Mouse (Mus musculus): Measurements from ENCODE around the gene Ccdc62.

DNA sequence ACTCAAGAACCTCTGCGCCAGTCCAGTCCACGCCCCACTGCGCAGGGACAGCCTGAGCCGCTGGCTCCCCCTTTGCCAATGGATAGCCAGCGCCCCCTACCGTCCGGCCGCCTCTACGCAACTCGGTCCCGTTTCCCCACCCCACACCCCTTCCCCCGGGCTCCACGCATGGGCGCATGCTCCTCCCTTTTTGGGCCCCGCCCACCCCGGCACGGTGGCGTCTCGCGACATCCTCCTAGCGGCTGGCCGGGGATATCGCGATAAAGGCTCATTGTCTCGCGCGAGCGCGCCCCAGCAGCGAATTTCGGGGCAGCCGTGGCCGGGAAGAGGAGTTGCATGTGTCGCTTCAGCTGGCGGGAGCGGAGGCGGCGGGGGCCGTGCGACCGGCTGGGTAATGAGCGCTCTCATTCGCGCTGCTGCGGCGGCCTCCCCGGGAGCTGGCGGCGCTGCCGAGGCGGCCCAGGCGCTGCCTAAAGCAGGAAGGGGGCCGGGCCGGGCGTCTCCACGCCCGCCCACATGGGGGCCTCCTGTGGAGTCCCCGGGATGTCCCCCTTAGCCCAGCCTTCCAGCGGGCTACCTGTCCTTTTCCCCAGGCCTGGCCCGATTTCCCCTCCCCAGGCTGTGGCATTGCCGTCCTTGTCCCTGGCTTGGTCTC, 23.4 kb upstream of the Ccdc62 start, which contains the start of gene Denr:
- no peak for TF ChIP-seq POLR2A (IDR thresholded peaks at IDR 0.05; ENCODE audit: borderline replicate concordance, low read depth, low read length)
- peak; percentile 76 for TF ChIP-seq CTCF (IDR thresholded peaks at IDR 0.05; ENCODE audit: low read depth, low read length)
